Mouse (Mus musculus) mesoderm, embryonic 11.5 days (tissue): Measurements from ENCODE around the gene Ptrhd1.
"Not testable (repeated sequence)": the region's sequence is repeated elsewhere in the genome, so short reads cannot be mapped to it uniquely, and the experiment has no call there.

Experiments
- DNase-seq: peaks from one replicate; pipeline ENCODE4 v3.0.0-alpha.2; 2012; ENCODE audit warnings: low read depth, low spot score

Gene Ptrhd1

DNA sequence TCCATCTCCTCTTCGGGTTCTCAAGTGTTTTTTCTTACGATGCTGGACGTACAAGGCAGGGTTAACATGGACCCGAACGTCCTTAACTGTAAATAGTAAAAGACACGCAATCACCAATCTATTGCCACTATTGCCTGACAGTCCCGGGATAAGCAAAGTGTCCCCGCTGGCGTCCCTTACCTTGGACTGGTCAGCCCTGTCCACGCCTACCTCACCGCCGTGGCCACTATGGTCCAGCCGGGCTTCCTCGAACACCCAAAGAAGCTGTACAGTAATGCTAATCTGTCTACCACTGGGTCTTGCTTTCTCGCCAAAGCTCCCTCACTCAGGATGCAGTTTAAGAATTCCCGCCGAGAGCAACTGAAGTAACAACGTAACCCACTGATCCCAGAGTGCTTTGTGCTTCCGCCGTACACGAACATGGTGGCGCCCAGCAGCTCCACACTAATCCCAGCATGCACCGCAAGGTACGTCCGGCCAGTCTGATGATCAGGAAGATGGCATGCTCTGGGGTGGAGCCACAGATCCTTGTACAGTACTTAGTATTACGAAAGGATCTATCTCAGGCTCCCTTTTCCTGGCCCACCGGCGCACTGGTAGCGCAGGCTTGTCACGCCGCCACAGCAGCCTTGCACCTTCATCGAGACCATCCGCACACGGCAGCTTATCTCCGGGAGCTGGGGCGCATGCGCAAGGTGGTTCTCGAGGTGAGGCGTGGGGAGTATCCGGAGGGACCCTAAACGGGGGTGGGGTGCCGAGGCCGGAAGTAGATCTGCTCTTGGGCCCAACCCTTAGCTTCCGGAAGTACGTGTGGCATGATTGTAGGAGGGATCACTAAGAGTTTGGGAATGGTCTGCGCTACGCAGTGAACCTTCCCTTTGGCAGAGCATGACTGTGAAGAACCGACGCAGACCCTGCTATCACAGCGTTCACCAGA is at the start of gene Ptrhd1, which contains the start of gene Cenpo:
Gene Ptrhd1 (plus strand): TSS at position 456 of the 937 bp plus-strand sequence.
Gene Cenpo (minus strand): TSS at position 723 of the 937 bp plus-strand sequence.
- DNase-seq, result peak; percentile 96

- no peak for DNase-seq
These were observed 49.2 kb upstream of the Ptrhd1 start for GRCm38 (mm10) chr12:4184648-4185047.

DNA sequence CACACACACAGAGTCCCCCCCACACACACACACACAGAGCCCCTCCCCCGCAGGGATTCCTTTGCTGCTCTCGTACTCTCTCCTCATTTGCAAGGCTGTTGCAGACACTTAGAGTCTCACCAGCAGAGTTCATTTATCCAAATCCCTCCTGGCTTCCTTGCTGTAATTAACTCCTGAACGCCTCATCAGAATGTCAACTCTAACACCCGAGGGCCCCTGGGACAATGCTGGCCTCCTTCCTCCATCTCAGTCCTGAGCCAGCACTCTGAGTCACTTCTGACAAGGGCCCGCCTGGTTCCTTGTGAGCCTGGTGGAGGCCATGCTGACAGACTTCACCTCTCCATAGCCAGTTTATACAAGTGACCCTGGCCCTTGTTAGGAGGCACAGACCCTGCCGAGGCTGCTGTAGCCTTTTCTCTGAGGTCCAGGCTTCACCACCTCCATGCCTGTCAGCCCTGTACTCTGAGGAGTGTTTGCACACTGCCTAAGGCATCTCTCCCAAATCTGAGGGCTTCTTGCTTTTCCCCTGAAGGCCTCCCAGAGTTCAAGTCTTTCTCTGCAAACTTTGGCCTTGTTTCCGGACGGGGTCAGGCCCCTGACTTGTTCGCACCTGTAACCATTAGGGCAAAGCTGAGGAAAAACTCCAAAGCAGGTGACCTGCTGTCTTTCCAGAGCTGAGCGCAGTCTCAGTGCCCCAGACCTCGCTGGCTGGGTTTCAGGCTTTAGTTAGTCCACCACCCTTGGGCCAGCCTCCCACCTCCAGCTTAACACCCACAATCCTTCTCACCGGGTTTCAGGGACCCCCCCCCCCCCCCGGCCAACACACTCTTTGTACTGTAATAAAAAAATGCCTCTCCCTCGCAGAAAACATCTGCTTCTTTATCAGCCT is 45.4 kb upstream of the Ptrhd1 start:
- DNase-seq, result peak; percentile 42

DNA sequence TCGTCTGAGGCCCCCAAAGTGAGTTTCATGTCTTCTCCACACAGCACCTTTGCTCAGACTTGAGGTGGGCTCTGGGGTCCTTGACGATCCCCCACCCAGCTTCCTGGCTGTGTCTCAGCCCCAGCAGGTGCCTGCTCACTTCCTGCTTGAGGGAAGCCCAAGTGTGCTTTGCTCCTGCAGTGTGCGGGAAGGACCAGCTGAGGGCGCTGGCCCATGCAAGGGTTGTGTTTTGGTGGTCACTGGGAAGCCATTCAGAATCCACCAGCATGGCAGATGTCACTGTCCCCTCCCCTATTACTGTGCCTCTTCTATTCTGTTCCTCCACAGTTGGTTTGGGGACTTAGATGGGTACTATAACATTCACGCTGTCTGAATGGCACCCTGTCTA is 44.8 kb upstream of the Ptrhd1 start:
- peak; percentile 36 for DNase-seq

GRCm38 (mm10) chr12:4192514-4192913 is 41.3 kb upstream of the Ptrhd1 start:
- no peak for DNase-seq

GRCm38 (mm10) chr12:4193025-4193740 is 40.6 kb upstream of the Ptrhd1 start:
- DNase-seq, result peak; percentile 41

DNA sequence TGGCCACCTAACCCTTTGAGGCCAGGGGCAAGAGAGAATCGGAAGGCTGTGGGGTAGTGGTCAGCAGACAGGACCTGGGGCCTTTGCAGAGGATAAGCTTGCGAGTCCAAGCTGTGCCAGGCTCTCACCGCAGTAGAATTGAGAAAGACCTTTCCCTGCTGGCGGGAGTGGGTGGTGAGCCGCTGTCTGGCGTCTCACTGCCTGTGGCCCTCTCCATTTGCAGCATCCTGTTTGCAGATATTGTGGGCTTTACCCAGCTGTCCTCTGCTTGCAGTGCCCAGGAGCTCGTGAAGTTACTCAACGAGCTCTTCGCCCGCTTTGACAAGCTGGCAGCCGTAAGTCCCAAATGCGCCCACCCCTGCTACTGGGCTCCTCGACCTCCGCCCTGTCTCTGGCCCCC is 39.2 kb upstream of the Ptrhd1 start:
- no peak for DNase-seq

DNA sequence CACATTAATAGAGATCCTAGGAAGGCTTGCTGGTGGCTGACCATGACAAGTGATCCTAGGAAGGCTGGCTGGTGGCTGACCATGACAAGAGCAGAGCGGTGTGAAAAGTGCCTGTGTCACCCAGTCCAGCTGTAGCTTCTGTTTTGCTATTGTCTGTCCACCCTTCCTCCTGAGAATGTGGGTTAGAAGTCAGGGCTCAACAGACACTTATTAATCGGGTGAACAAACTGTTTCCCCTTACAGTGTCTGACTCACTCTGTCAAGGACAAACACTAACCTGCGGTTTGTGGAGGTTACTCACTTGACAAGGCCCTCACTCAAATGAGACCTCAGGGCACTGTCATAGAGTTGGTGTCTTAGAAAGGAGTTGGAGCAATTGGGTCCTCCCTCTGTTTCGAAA is 35.1 kb upstream of the Ptrhd1 start:
- DNase-seq, result no peak

DNA sequence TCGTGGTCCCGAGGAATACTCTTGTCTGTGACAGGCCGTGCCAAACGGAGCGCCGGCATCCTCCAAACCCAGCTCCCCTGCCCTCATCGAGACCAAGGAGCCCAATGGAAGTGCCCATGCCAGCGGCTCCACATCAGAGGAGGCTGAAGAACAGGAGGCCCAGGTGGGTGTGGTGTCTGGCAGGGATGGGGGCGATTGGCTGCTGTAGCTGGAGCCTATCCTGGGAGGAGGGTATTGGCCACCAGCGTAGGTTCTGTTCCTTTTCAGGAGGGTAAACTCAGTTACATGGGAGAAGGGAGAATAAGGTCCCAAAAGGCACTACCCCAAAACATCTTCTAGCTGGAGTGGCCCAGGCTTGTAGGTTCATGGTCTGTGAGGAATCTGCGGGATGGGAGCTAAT is 34.6 kb upstream of the Ptrhd1 start:
- no peak for DNase-seq

DNA sequence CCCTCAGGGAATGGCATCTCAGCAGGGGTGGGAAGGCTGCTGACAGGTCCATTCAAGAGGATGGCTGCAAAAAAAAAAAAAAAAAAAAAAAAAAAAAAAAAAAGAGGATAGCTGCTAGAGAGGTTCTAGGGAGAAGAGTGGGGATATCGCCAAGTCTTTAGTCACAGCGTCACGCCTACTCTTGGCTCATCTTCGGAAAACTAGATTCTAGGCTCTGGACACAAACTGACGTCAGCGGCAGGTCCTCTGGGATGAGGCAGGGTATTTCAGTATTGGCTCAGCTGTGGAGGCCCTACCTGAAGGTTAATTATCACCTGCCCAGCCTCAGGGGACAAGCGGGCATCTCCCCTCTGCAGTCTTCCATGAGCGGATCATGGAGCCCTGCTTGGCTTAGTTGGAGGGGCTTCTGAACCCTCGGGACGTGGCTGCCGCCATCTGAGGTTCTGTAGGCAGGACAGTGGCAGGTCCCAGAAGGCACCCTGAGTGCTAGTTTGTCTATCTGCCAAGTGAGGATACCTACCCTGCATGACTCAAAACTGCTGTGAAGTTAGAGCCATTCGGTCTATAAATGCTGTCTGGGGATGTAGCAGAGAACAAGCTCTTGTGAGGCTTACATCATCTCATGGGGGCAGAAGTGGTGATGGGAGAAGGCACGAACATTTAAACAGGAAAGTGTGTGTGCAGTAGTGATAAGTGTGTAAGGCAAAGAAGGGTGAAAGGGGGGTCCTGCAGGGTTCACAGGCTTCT is 32.2 kb upstream of the Ptrhd1 start:
- DNase-seq, result no peak

DNA sequence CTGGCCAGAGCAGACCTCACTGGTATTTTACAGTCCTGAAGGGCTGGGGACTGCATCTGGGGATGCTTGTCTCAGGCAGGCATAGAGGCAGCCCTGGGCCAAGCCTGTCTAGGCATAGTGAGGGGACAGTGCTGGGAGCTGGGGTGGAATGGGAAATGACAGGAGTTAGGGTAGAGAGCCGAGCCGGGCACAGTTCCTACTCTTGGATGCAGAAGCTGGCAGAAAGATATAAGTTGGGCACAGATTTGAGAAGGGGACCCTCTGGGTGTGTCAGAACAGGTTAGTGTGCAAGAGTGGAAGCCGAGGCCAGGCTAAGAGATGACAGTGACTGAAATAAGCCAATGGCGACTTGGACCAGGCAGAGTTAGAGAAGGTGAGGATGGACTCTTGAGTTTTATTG is 31.6 kb upstream of the Ptrhd1 start:
- DNase-seq, result no peak

DNA sequence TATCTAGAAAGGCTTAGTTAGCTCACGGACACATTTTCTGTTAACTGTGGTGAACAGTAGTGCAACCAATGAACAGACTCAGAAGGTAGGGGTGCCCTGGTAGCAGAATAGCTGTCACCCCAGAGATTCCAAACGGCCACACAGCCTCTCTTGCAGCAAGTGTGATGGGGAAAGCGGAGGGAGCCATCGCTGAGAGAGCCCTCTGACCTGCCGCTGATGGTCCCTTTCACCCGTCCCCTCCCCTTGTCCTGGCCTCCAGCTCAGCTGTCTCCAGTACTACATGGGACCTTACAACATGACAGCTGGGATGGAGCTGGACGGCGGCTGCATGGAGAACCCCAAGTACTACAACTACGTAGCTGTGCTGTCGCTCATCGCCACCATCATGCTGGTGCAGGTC is 27.7 kb upstream of the Ptrhd1 start:
- DNase-seq, result no peak

- DNase-seq, result peak; percentile 36
These were observed 25.3 kb upstream of the Ptrhd1 start for GRCm38 (mm10) chr12:4208405-4209133.

DNA sequence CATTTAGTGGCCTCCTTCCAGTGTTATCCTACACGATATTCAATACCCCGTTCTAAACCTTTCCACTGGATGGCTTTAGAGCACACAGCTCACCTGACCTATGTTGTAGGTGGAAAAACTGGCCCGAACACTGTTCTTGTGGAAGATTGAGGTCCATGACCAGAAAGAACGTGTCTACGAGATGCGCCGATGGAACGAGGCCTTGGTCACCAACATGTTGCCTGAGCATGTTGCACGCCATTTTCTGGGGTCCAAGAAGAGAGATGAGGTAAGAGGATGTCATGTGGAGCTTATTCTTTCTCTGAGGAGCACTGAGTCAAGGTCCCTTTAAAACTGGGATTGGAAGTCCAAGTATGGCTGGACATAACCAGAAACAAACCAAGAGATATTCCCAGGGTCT is 24.6 kb upstream of the Ptrhd1 start:
- DNase-seq, result no peak

- DNase-seq, result no peak
These were observed 22.7 kb upstream of the Ptrhd1 start for GRCm38 (mm10) chr12:4211174-4211573.

GRCm38 (mm10) chr12:4212908-4213307 is 20.9 kb upstream of the Ptrhd1 start:
- no peak for DNase-seq

- no peak for DNase-seq
These were observed 3.7 kb upstream of the Ptrhd1 start for GRCm38 (mm10) chr12:4230156-4230555.

- no peak for DNase-seq
These were observed 1.1 kb upstream of the Ptrhd1 start for GRCm38 (mm10) chr12:4232777-4233176.

DNA sequence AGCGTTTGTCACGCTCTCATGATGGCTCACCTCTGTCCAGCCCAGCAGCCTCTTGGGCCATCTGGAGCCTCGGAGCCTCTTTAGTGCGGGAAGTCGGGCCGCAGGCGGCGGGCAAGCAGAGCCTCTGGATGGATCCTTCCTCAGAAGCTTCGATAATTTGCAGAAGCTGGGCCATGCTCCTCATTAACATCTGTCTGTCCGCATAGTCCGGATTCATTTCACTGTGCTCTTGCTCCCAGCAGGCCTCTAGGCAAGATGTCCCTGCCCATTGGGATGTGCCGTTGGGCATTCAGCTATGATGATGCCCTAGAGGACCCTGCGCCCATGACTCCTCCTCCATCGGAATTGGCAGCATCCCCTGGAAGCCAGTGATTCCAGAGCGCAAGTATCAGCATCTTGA is 3.7 kb downstream of the Ptrhd1 start:
- DNase-seq, result no peak

DNA sequence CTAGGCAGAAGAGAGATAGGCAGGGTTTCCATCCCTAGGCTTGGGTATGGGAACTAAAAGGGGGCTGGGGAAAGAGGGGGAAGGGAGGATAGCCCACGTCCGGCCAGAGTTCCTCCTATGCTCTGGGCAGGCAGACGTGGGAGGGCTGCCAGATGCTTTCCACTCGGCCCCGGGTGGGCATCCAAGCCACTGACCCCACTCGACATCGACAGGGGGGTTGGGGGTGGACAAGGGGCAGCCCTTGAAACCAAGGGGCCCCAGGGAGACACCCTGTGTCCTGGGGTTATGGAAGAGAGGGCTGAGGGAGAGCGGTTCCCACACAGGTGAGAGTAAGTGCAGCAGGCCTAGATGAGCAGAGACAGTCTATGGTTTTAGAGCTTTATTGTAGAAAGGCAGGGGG is 6.5 kb downstream of the Ptrhd1 start:
- not testable (repeated sequence) for DNase-seq
